Mouse (Mus musculus) lung, embryonic 14.5 days (tissue): ENCODE measurements at regions not wholly inside any gene's neighbourhood (a gene's known extent, or its start where the extent isn't known, plus 50 kb on each side); places are given as distances from the start of the nearest gene placed in this dataset.

Experiments
- ATAC-seq: fragments of 200-750 bp; cut with Nextera tagmentation; 2 replicates; pipeline ENCODE4 v1.8.0; 2017; ENCODE audit warnings: mild to moderate bottlenecking, moderate TSS enrichment, moderate library complexity; ENCODE audit not compliant: insufficient read depth
- DNase-seq: peaks from one replicate; pipeline ENCODE4 v3.0.0-alpha.2; 2015
- H3K27ac ChIP-seq: fragments of 300-500 bp; sonication (generic); 2 replicates; pipeline ENCODE4 v1.5.1; 2014; ENCODE audit warnings: low read depth, mild to moderate bottlenecking, moderate library complexity
- H3K27me3 ChIP-seq: fragments of 300-500 bp; sonication (generic); 2 replicates; pipeline ENCODE4 v1.6.1; 2014; ENCODE audit warnings: low read length, control low read depth; ENCODE audit not compliant: insufficient read depth
- H3K36me3 ChIP-seq: fragments of 300-500 bp; sonication (generic); 2 replicates; pipeline ENCODE4 v1.6.1; 2014; ENCODE audit warnings: control low read depth; ENCODE audit not compliant: insufficient read depth
- H3K4me1 ChIP-seq: fragments of 300-500 bp; sonication (generic); 2 replicates; pipeline ENCODE4 v1.6.1; 2014; ENCODE audit warnings: antibody characterized with exemption, control low read depth; ENCODE audit not compliant: insufficient read depth
- H3K4me2 ChIP-seq: fragments of 300-500 bp; sonication (generic); 2 replicates; pipeline ENCODE4 v1.6.1; 2014; ENCODE audit warnings: mild to moderate bottlenecking
- H3K4me3 ChIP-seq: fragments of 300-500 bp; sonication (generic); 2 replicates; pipeline ENCODE4 v1.5.1; 2014; ENCODE audit warnings: low read depth, low read length
- H3K9ac ChIP-seq: fragments of 300-500 bp; sonication (generic); 2 replicates; pipeline ENCODE4 v1.6.1; 2014
- H3K9me3 ChIP-seq: fragments of 300-500 bp; sonication (generic); 2 replicates; pipeline ENCODE4 v1.6.1; 2016; ENCODE audit warnings: low read depth, low read length, control low read depth
- CTCF ChIP-seq: IDR thresholded peaks from 2 replicates; pipeline ENCODE4 v1.5.1; 2016; ENCODE audit warnings: antibody characterized with exemption, low read depth
- WGBS: fragments of 180-500 bp; shearing (Covaris S2); extraction: QIAGEN DNeasy Blood & Tissue Kit; methylation state at CpG from one replicate; pipeline ENCODE4 v1.1.7; 2014; 5-methylcytosine and 5-hydroxymethylcytosine counted together

DNA sequence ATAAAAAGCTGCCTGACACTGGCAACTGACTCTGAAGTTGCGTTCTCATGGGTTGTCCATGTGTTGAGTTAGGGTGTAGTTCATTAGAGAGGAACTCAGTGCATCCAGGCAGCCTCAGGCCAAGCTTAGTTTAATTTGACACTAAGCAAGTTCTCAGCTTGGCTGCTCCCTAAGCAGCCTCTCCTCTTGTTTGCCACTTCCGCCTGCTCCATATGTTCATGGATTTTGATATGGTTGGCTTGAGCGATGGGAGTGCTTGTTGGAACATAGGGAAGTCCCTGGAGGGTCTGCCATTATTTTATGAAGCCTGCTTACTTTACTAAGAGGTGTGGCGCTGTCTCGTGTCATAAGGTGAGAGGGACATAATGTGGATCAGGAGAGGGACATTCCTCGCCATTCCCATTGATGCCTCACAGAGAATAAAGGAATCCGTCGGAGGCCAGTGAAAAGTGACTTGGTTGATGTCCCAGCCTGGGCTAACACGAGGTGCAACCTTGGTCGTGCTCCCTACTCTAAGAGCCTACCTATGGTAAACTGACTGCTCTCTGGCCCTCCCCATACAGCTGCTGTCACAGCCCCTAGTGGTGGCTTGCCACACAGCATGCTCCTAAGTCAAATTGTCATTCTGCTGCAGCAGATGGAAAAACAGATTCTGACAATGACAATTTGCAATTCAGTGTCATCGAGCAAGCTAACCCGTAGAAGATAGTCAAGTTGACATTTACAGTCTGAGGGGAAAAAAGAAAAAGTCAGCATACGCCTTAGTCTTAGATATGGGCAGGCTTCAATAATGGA lies 104.6 kb downstream of the Pmp22 start:
- ATAC-seq (no peak), DNase-seq (peak; percentile 23)
- H3K36me3 ChIP-seq, result no peaks in the 10 kb centered on the region
- no peak overlapping the region for H3K9ac ChIP-seq
- no peak overlapping the region for H3K27ac ChIP-seq
- 74% methylated on average over 13 of the region's 13 CpGs for WGBS
- H3K4me3 ChIP-seq, result no peak overlapping the region
- no peak overlapping the region for H3K4me2 ChIP-seq
- H3K4me1 ChIP-seq, result no peaks in the 10 kb centered on the region
- no peaks in the 10 kb centered on the region for H3K27me3 ChIP-seq
- TF ChIP-seq CTCF, result peak; percentile 72
- no peaks in the 10 kb centered on the region for H3K9me3 ChIP-seq

DNA sequence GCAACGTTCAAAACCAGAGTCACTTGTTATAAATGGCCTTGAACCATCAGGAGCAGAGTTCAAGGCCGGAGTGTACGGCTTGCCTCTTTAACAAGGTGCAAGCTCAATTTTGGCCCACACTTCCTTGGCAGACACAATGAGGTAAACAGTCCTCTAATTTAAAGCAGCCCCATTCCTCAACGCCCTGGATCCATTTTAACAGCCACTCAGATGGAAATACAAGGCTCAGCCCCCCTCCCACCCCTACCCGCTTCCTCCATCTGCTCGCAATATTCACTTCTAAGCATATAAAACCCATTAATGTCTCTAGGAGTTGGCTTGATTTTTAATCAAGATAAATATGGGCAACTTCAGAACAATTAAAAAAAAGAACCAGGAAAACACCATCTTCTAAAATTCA lies 105.7 kb downstream of the Pmp22 start:
- no peak overlapping the region for H3K4me3 ChIP-seq
- H3K4me2 ChIP-seq, result no peak overlapping the region
- H3K36me3 ChIP-seq, result no peaks in the 10 kb centered on the region
- no peak for ATAC-seq
- no peaks in the 10 kb centered on the region for H3K27me3 ChIP-seq
- H3K4me1 ChIP-seq, result no peaks in the 10 kb centered on the region
- DNase-seq, result no peak
- no peak for TF ChIP-seq CTCF
- H3K9me3 ChIP-seq, result no peaks in the 10 kb centered on the region
- no peak overlapping the region for H3K27ac ChIP-seq
- no peak overlapping the region for H3K9ac ChIP-seq
- 66% methylated on average over 6 of the region's 6 CpGs for WGBS

DNA sequence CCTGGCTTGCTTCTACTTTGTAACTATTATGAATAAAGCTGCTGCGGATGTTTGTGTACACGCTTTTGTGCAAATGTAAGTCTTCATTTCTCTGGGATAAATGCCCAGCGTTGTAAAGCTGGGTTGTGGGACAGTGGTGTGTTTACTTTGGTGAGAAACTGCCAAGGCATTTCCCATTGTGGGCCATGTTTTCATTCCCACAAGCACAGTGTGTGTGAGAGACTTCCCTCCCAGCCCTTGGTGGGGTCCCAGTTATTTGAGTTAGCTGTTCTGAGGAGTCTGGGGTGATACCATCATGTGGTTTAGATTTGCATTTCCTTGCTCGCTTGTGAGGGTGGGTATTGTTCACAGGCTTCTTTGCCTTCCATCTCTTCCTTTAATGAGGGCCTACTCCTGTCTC lies 109.9 kb downstream of the Pmp22 start:
- Histone ChIP-seq H3K4me2 (no peak overlapping the region), H3K9ac (no peak overlapping the region), H3K27ac (no peak overlapping the region), H3K27me3 (no peaks in the 10 kb centered on the region), H3K4me1 (no peaks in the 10 kb centered on the region), H3K9me3 (no peaks in the 10 kb centered on the region), H3K36me3 (no peaks in the 10 kb centered on the region), H3K4me3 (no peak overlapping the region)
- ATAC-seq (no peak), DNase-seq (peak; percentile 8)
- no peak for TF ChIP-seq CTCF
- WGBS, result 65% methylated on average over 4 of the region's 4 CpGs

DNA sequence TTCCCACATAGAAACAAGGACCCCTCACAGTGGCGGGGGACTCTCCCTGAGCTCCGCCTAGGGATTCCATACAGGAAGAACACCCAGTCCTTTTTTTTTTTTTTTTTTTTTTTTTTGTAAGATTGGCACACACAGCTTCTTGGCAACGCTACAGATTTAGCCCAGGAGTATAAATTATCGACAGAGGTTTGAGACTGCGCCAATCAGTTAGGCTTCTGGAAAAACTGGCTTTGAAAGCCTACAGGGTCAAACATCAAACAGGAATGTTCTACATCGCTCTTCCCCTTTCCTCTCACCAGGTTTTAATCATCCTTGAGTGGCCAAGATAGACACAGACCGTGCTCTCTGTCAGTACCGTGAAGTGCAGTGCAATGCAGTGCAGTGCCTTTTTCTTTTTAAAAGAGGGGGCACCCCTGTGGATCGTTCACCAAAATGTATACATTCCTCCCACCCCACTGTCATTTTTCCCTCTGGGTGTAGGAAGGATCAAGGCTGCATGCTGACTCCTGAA lies 115.2 kb downstream of the Pmp22 start:
- no peak for TF ChIP-seq CTCF
- ATAC-seq (no peak), DNase-seq (peak; percentile 14)
- H3K4me2 ChIP-seq, result no peak overlapping the region
- H3K9ac ChIP-seq, result no peak overlapping the region
- no peak overlapping the region for H3K4me3 ChIP-seq
- H3K9me3 ChIP-seq, result no peaks in the 10 kb centered on the region
- no peak overlapping the region for H3K27ac ChIP-seq
- WGBS, result 60% methylated on average over 9 of the region's 9 CpGs
- H3K27me3 ChIP-seq, result no peaks in the 10 kb centered on the region
- H3K36me3 ChIP-seq, result no peaks in the 10 kb centered on the region
- H3K4me1 ChIP-seq, result no peaks in the 10 kb centered on the region

DNA sequence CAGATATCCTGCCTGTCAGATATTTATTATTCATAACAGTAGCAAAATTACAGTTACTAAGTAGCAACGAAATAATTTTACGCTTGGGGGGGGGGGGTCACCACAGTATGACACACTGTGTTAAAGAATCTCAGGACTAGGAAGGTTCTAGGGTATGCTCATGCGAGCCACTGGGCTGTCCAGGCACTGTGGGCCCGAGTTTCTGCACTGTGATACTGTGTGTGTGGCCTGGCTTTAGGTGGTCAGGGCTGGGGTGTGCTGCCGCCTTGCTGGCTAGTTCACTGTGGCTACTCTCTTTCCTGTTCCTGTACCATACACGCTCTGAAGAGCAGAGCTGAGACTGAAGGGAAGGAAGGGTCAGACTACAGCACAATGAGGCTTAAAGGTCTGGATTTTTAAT lies 116.3 kb downstream of the Pmp22 start:
- ATAC-seq (no peak), DNase-seq (no peak)
- Histone ChIP-seq H3K27ac (no peak overlapping the region), H3K36me3 (no peaks in the 10 kb centered on the region), H3K4me2 (no peak overlapping the region), H3K4me1 (no peaks in the 10 kb centered on the region), H3K9me3 (no peaks in the 10 kb centered on the region), H3K4me3 (no peak overlapping the region), H3K9ac (no peak overlapping the region), H3K27me3 (no peaks in the 10 kb centered on the region)
- 70% methylated on average over 6 of the region's 6 CpGs for WGBS
- no peak for TF ChIP-seq CTCF

DNA sequence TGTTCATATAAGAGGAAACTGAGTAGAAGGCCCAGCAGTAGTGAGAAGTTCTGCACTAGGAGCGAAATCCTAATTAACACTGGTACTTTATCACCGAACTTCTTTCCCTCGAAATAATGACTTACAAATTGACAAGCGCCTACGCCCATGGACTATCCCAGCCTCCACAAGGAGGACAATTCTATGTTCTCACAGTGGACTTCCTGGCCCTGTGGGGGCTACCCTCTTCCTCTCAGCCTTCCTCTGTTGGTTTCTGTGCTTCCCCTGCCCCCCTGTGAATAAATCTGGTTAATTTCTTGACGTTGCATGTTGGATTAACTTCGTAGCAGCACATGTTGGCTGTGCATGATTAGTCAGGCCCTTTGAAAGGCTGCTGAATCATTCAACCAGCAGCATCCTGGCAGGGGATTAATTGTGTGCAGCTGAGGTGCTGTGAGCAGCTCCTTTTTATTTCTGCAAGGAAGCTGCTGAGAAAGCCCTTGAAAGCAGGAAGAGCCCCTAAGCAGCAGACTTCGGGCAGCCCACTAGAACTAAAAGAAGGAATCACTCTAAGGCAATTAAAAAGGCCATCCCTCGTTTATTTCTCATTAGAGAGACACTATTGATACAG lies 117.4 kb downstream of the Pmp22 start:
- 72% methylated on average over 9 of the region's 9 CpGs for WGBS
- no peak for ATAC-seq
- TF ChIP-seq CTCF, result no peak

DNA sequence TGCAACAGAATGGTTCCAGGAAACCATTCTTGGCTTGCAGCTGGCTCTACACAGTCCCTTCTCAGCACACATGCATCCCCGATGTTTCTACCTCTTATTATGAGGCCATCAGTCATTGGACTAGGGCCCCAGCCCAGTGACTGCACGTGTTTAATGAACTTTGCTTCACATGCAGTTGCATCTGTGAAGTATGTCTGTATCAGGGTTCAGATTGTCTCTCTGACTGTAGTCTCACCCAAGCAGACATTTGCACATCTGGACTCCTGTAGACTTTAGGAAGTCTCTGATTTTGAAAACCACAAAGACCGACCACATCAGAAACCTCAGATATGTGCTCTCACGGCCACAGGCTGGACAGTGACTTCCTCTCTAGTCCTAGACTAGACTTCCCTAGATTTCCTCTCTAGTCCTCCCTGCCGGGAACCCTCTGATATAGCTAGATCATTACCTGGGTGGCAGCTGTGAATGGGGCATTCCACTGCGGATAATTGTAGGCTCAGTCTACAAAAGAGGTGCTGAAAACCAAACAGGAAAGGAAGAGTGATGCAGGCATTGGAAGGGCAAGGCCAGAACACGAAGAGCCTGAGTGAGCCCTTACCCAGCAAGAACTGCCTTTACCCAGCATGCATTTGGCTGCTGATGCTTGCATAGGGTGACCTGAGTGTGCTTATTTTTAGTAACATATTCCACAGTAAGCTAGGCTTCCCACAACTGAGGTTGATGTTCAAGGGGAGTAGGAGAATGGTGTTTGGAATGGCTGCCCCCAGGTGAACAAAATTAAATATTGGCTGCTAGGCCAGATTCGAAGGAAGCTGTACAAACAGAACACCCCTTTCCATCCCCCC lies 123.5 kb downstream of the Pmp22 start:
- ATAC-seq (no peak), DNase-seq (no peak)
- peaks cover 8% of the 10 kb centered on the region; the same call in 1 of the 2 replicates for H3K4me1 ChIP-seq
- H3K27ac ChIP-seq, result no peak overlapping the region; the same call in 1 of the 2 replicates
- peaks cover 17% of the 10 kb centered on the region; the same call in 1 of the 2 replicates for H3K27me3 ChIP-seq
- H3K9me3 ChIP-seq, result no peaks in the 10 kb centered on the region
- H3K36me3 ChIP-seq, result no peaks in the 10 kb centered on the region
- no peak overlapping the region for H3K4me3 ChIP-seq
- no peak for TF ChIP-seq CTCF
- no peak overlapping the region for H3K4me2 ChIP-seq
- H3K9ac ChIP-seq, result no peak overlapping the region
- 54% methylated on average over 8 of the region's 8 CpGs for WGBS

More for the DNA sequence above, 117.4 kb downstream of the Pmp22 start:
- H3K4me2 ChIP-seq, result no peak overlapping the region
- no peaks in the 10 kb centered on the region for H3K4me1 ChIP-seq
- no peak overlapping the region for H3K9ac ChIP-seq
- no peaks in the 10 kb centered on the region for H3K36me3 ChIP-seq
- no peak overlapping the region for H3K27ac ChIP-seq
- H3K27me3 ChIP-seq, result peaks cover 4% of the 10 kb centered on the region; the same call in 1 of the 2 replicates
- H3K4me3 ChIP-seq, result no peak overlapping the region
- H3K9me3 ChIP-seq, result no peaks in the 10 kb centered on the region
- no peak for DNase-seq
